Mouse (Mus musculus) liver (tissue): ENCODE results near the gene G6pc2.

Experiments
- DNase-seq: peaks from one replicate; pipeline ENCODE4 v3.0.0-alpha.2; 2020; ENCODE audit warnings: mixed read lengths

Gene G6pc2

GRCm38 (mm10) chr2:69210773-69211172, at the start of gene G6pc2:
TSS of gene G6pc2 (plus strand) at chr2:69211073.
- no peak for DNase-seq

GRCm38 (mm10) chr2:69170395-69171077, 40.3 kb upstream of the G6pc2 start:
- no peak for DNase-seq

GRCm38 (mm10) chr2:69175296-69175695, 35.6 kb upstream of the G6pc2 start:
- DNase-seq = no peak

- DNase-seq = no peak
Measured at GRCm38 (mm10) chr2:69179721-69180120, 31.2 kb upstream of the G6pc2 start.

- DNase-seq = no peak
Measured at GRCm38 (mm10) chr2:69187990-69188389, 22.9 kb upstream of the G6pc2 start.

- DNase-seq = no peak
Measured at GRCm38 (mm10) chr2:69188732-69189131, 22.1 kb upstream of the G6pc2 start.

- DNase-seq = no peak
Measured at GRCm38 (mm10) chr2:69189222-69189621, 21.7 kb upstream of the G6pc2 start.

GRCm38 (mm10) chr2:69191059-69191458, 19.8 kb upstream of the G6pc2 start:
- no peak for DNase-seq

GRCm38 (mm10) chr2:69193555-69193954, 17.3 kb upstream of the G6pc2 start:
- no peak for DNase-seq

GRCm38 (mm10) chr2:69205185-69205584, 5.7 kb upstream of the G6pc2 start:
- DNase-seq = peak; percentile 12

GRCm38 (mm10) chr2:69205791-69206351, 5.0 kb upstream of the G6pc2 start, which contains the start of gene Spc25:
TSS of gene Spc25 (minus strand) at chr2:69206194.
- DNase-seq = peak; percentile 93

GRCm38 (mm10) chr2:69206523-69206922, 4.3 kb upstream of the G6pc2 start:
- peak; percentile 70 for DNase-seq

GRCm38 (mm10) chr2:69209684-69210083, 1.2 kb upstream of the G6pc2 start:
- no peak for DNase-seq

- DNase-seq = no peak
Measured at GRCm38 (mm10) chr2:69212652-69213051, 1.8 kb downstream of the G6pc2 start.

- DNase-seq = no peak
Measured at GRCm38 (mm10) chr2:69215242-69215641, 4.4 kb downstream of the G6pc2 start.

GRCm38 (mm10) chr2:69221868-69222416, 11.1 kb downstream of the G6pc2 start:
- DNase-seq = no peak

GRCm38 (mm10) chr2:69222815-69223214, 11.9 kb downstream of the G6pc2 start:
- DNase-seq = no peak

GRCm38 (mm10) chr2:69224724-69225123, 13.9 kb downstream of the G6pc2 start:
- DNase-seq = no peak

- DNase-seq = no peak
Measured at GRCm38 (mm10) chr2:69226876-69227275, 16.0 kb downstream of the G6pc2 start.

- DNase-seq = no peak
Measured at GRCm38 (mm10) chr2:69228635-69229034, 17.8 kb downstream of the G6pc2 start.

GRCm38 (mm10) chr2:69230137-69230536, 19.3 kb downstream of the G6pc2 start:
- DNase-seq = no peak

- no peak for DNase-seq
Measured at GRCm38 (mm10) chr2:69232101-69232500, 21.2 kb downstream of the G6pc2 start.

- no peak for DNase-seq
Measured at GRCm38 (mm10) chr2:69234976-69235678, 24.3 kb downstream of the G6pc2 start.

- DNase-seq = no peak
Measured at GRCm38 (mm10) chr2:69239315-69239714, 28.4 kb downstream of the G6pc2 start.
